8 mouse cellular contexts compared by ENCODE assay signal in genomic region chr4:116016862-116017299, GRCm38 (mm10). TPM values are rescaled to one million over a fixed set of nuclear protein-coding genes. Genes with fewer than 3 reads are reported as not detected.
A peak's percentile ranks its signal among the peaks of the same experiment; 100 is the strongest.
DNase-seq lines count a peak whose midpoint lies in the region; ATAC-seq and TF ChIP-seq lines count a peak whose summit lies in the region.

No protein-coding gene starts in this region.

- no peak for ATAC-seq in heart, embryonic 15.5 days (replicated peaks; ENCODE audit: insufficient number of reproducible peaks, insufficient read depth, low FRiP score, low read depth)
- ATAC-seq in G1E (ENCODE audit: extremely low read depth, insufficient number of reproducible peaks, low FRiP score, poor library complexity, severe bottlenecking): no peak
- no peak; the same call in 1 of the 2 replicates for ATAC-seq in forebrain, embryonic 16.5 days
- peak; percentile 43; the same call in 1 of the 2 replicates for ATAC-seq in liver, embryonic 16.5 days (ENCODE audit: low read depth)

- peak overlapping the region; percentile 89 for H3K4me2 ChIP-seq in heart, embryonic 15.5 days
- peak overlapping the region; percentile 97 for H3K4me2 ChIP-seq in forebrain, embryonic 16.5 days (ENCODE audit: low read length)
- H3K4me2 ChIP-seq in liver, embryonic 16.5 days (ENCODE audit: low read depth, low read length): peak overlapping the region; percentile 64

- H3K4me3 ChIP-seq in heart, embryonic 15.5 days: peak overlapping the region; percentile 63
- peak overlapping the region; percentile 50; the same call in 1 of the 2 replicates for H3K4me3 ChIP-seq in G1E (ENCODE audit: low read depth, low read length)
- peak overlapping the region; percentile 71 for H3K4me3 ChIP-seq in forebrain, embryonic 16.5 days (replicated peaks; ENCODE audit: low read length)
- peak overlapping the region; percentile 65 for H3K4me3 ChIP-seq in liver, embryonic 16.5 days (ENCODE audit: low read depth, low read length)

- peaks cover 60% of the 10 kb centered on the region for H3K27me3 ChIP-seq in heart, embryonic 15.5 days
- H3K27me3 ChIP-seq in G1E (ENCODE audit: insufficient read depth, low read length): peaks cover 45% of the 10 kb centered on the region
- peaks cover 27% of the 10 kb centered on the region for H3K27me3 ChIP-seq in forebrain, embryonic 16.5 days (replicated peaks; ENCODE audit: control insufficient read depth, insufficient read depth, low read length)
- H3K27me3 ChIP-seq in liver, embryonic 16.5 days (ENCODE audit: control insufficient read depth, insufficient read depth, low read depth, low read length): peaks cover 44% of the 10 kb centered on the region

- no peak for DNase-seq in heart, adult 11 months
- no peak for DNase-seq in G1E (ENCODE audit: low spot score)
- DNase-seq in right cerebral cortex, postnatal 25 days: no peak
- DNase-seq in gastrocnemius, postnatal 25 days: no peak
- no peak for DNase-seq in frontal cortex, postnatal 10 days (ENCODE audit: low spot score in 2 of 2)

- H3K9me3 ChIP-seq in heart, embryonic 15.5 days (replicated peaks): no peaks in the 10 kb centered on the region
- H3K9me3 ChIP-seq in G1E (replicated peaks): no peaks in the 10 kb centered on the region; the same call in 1 of the 2 replicates
- H3K9me3 ChIP-seq in forebrain, embryonic 16.5 days (ENCODE audit: control insufficient read depth, low read length): no peaks in the 10 kb centered on the region
- no peaks in the 10 kb centered on the region for H3K9me3 ChIP-seq in liver, embryonic 16.5 days (replicated peaks; ENCODE audit: control insufficient read depth, low read length)

- H3K27ac ChIP-seq in heart, embryonic 15.5 days: no peak overlapping the region
- H3K27ac ChIP-seq in forebrain, embryonic 16.5 days (ENCODE audit: low read length): no peak overlapping the region
- H3K27ac ChIP-seq in liver, embryonic 16.5 days (ENCODE audit: low read length): peak overlapping the region; percentile 48

- WGBS in heart, embryonic 15.5 days: 12% methylated on average over 16 of the region's 16 CpGs
- WGBS in forebrain, embryonic 16.5 days: 11% methylated on average over 16 of the region's 16 CpGs
- 9% methylated on average over 16 of the region's 16 CpGs for WGBS in liver, embryonic 16.5 days (ENCODE audit: insufficient replicate concordance)

- peaks cover 13% of the 10 kb centered on the region for H3K4me1 ChIP-seq in heart, embryonic 15.5 days (replicated peaks)
- H3K4me1 ChIP-seq in G1E (ENCODE audit: insufficient read depth, low read depth, low read length): peaks cover 12% of the 10 kb centered on the region
- peaks cover 7% of the 10 kb centered on the region for H3K4me1 ChIP-seq in forebrain, embryonic 16.5 days (replicated peaks; ENCODE audit: control insufficient read depth, insufficient read depth, low read length)
- H3K4me1 ChIP-seq in liver, embryonic 16.5 days (ENCODE audit: control insufficient read depth, low read depth, low read length): no peaks in the 10 kb centered on the region; the same call in 1 of the 2 replicates

- H3K9ac ChIP-seq in heart, embryonic 15.5 days: peak overlapping the region; percentile 48
- H3K9ac ChIP-seq in forebrain, embryonic 16.5 days (replicated peaks; ENCODE audit: low read depth, low read length): peak overlapping the region; percentile 78
- peak overlapping the region; percentile 31; the same call in 1 of the 2 replicates for H3K9ac ChIP-seq in liver, embryonic 16.5 days (ENCODE audit: low read depth, low read length)

- H3K36me3 ChIP-seq in heart, embryonic 15.5 days: no peaks in the 10 kb centered on the region
- no peaks in the 10 kb centered on the region for H3K36me3 ChIP-seq in G1E (replicated peaks)
- no peaks in the 10 kb centered on the region for H3K36me3 ChIP-seq in forebrain, embryonic 16.5 days (ENCODE audit: control insufficient read depth, insufficient read depth)
- no peaks in the 10 kb centered on the region for H3K36me3 ChIP-seq in liver, embryonic 16.5 days (ENCODE audit: control insufficient read depth, insufficient read depth)

- TF ChIP-seq CTCF in G1E (IDR thresholded peaks at IDR 0.05; ENCODE audit: low read depth, low read length): no peak

RNA-seq across cellular contexts. Expression of gene Faah, which starts 0.8 kb away (rescaled TPM):
- polyA plus RNA-seq in heart, embryonic 15.5 days (2015; fragmentation: Nextera tagmentation; extraction: Ambion mirVana): 1.1 and 2.1 TPM in 2 replicates
- total RNA-seq in G1E (2014; fragmentation: Nextera tagmentation) (0.73 and 1.7 TPM in 2 replicates), G1E (2017) (1.0 and 1.4 TPM in 2 replicates)
- polyA plus RNA-seq in G1E (2012): 0.46 and 0.78 TPM in 2 replicates
- 12.7 and 17.1 TPM in 2 replicates for polyA plus RNA-seq in forebrain, embryonic 16.5 days (2015; fragmentation: Nextera tagmentation; extraction: Ambion mirVana)
- 12.2 and 14.5 TPM in 2 replicates for polyA plus RNA-seq in liver, embryonic 16.5 days (2015; fragmentation: Nextera tagmentation; extraction: Ambion mirVana)
- total RNA-seq in gastrocnemius, postnatal 25 days (2021): under 1 TPM; 0.35 to 0.46 TPM

RNA-seq across cellular contexts. Expression of gene Nsun4, which starts 36.8 kb away (rescaled TPM):
- 26.3 and 27.2 TPM in 2 replicates for polyA plus RNA-seq in heart, embryonic 15.5 days (2015; fragmentation: Nextera tagmentation; extraction: Ambion mirVana)
- 11.7 and 25.6 TPM in 2 replicates for total RNA-seq in G1E (2014; fragmentation: Nextera tagmentation)
- 13.6 and 14.6 TPM in 2 replicates for total RNA-seq in G1E (2017)
- 0.31 and 0.32 TPM in 2 replicates for polyA plus RNA-seq in G1E (2012)
- polyA plus RNA-seq in forebrain, embryonic 16.5 days (2015; fragmentation: Nextera tagmentation; extraction: Ambion mirVana): 13.2 and 13.4 TPM in 2 replicates
- polyA plus RNA-seq in liver, embryonic 16.5 days (2015; fragmentation: Nextera tagmentation; extraction: Ambion mirVana): 8.6 and 8.9 TPM in 2 replicates
- 10 to 100 TPM; 15.3 to 16.7 TPM for total RNA-seq in gastrocnemius, postnatal 25 days (2021)

RNA-seq across cellular contexts. Expression of gene Uqcrh, which starts 58.0 kb away (rescaled TPM):
- polyA plus RNA-seq in heart, embryonic 15.5 days (2015; fragmentation: Nextera tagmentation; extraction: Ambion mirVana): 997 and 1,210 TPM in 2 replicates
- total RNA-seq in G1E (2014; fragmentation: Nextera tagmentation) (103 and 132 TPM in 2 replicates), G1E (2017) (455 and 620 TPM in 2 replicates)
- polyA plus RNA-seq in G1E (2012): 31.1 and 31.2 TPM in 2 replicates
- 409 and 411 TPM in 2 replicates for polyA plus RNA-seq in forebrain, embryonic 16.5 days (2015; fragmentation: Nextera tagmentation; extraction: Ambion mirVana)
- polyA plus RNA-seq in liver, embryonic 16.5 days (2015; fragmentation: Nextera tagmentation; extraction: Ambion mirVana): 296 and 326 TPM in 2 replicates
- 1,000 to 10,000 TPM in 1 of 2 experiments, 100 to 1,000 TPM in 1; 981 to 1,020 TPM for total RNA-seq in gastrocnemius, postnatal 25 days (2021)

RNA-seq across cellular contexts. Expression of gene Lrrc41, which starts 58.2 kb away (rescaled TPM):
- 44.1 and 56.7 TPM in 2 replicates for polyA plus RNA-seq in heart, embryonic 15.5 days (2015; fragmentation: Nextera tagmentation; extraction: Ambion mirVana)
- total RNA-seq in G1E (2014; fragmentation: Nextera tagmentation) (89.0 and 109 TPM in 2 replicates), G1E (2017) (44.9 and 49.4 TPM in 2 replicates)
- 36.3 and 55.8 TPM in 2 replicates for polyA plus RNA-seq in G1E (2012)
- polyA plus RNA-seq in forebrain, embryonic 16.5 days (2015; fragmentation: Nextera tagmentation; extraction: Ambion mirVana): 67.0 and 71.0 TPM in 2 replicates
- polyA plus RNA-seq in liver, embryonic 16.5 days (2015; fragmentation: Nextera tagmentation; extraction: Ambion mirVana): 24.3 and 26.1 TPM in 2 replicates
- 10 to 100 TPM; 17.8 to 20.3 TPM for total RNA-seq in gastrocnemius, postnatal 25 days (2021)
